Mouse (Mus musculus) testis, adult 2 months (tissue): Measurements from ENCODE around the gene Snx32. TPM values are rescaled to one million over a fixed set of nuclear protein-coding genes. Genes with fewer than 3 reads are reported as not detected.

ENCODE experiments used
- H3K27ac ChIP-seq: fragments of 200-500 bp; 2 replicates; pipeline ENCODE4 v1.5.1; 2012; ENCODE audit warnings: low read depth, low read length; ENCODE audit not compliant: control insufficient read depth, insufficient read depth
- H3K27me3 ChIP-seq: fragments of 200-500 bp; 2 replicates; pipeline ENCODE4 v1.6.1; 2012; ENCODE audit warnings: mild to moderate bottlenecking, low read length, moderate library complexity; ENCODE audit not compliant: control insufficient read depth, insufficient read depth
- H3K36me3 ChIP-seq: fragments of 200-500 bp; 2 replicates; pipeline ENCODE4 v1.6.1; 2012; ENCODE audit warnings: mild to moderate bottlenecking, low read length; ENCODE audit not compliant: control insufficient read depth, insufficient read depth
- H3K4me1 ChIP-seq: fragments of 200-500 bp; 2 replicates; pipeline ENCODE4 v1.6.1; 2012; ENCODE audit warnings: low read length; ENCODE audit not compliant: control insufficient read depth, insufficient read depth
- H3K4me3 ChIP-seq: fragments of 200-500 bp; 2 replicates; pipeline ENCODE4 v1.5.1; 2012; ENCODE audit warnings: low read depth, mild to moderate bottlenecking, low read length, moderate library complexity, mixed read lengths; ENCODE audit not compliant: control insufficient read depth
- CTCF ChIP-seq: fragments of 200-500 bp; IDR thresholded peaks from 2 replicates; pipeline ENCODE4 v1.5.1; 2012; ENCODE audit warnings: low read depth, mild to moderate bottlenecking, inconsistent platforms, low read length, moderate library complexity; ENCODE audit not compliant: control insufficient read depth, insufficient read depth, insufficient replicate concordance
- POLR2A ChIP-seq: fragments of 200-500 bp; IDR thresholded peaks from 2 replicates; pipeline ENCODE4 v1.6.1; 2012; ENCODE audit warnings: low read depth, mild to moderate bottlenecking, inconsistent platforms, low read length, moderate library complexity; ENCODE audit not compliant: control insufficient read depth
- polyA plus RNA-seq: library from polyadenylated mRNA; depleted of rRNA; stranded (reverse); fragments of >200 nt; gene quantifications from 2 replicates; pipeline ENCODE4 v1.2.3, GENCODE M21; 2012

Snx32 gene
- polyA plus RNA-seq, 1 experiment: 12.7 TPM

DNA sequence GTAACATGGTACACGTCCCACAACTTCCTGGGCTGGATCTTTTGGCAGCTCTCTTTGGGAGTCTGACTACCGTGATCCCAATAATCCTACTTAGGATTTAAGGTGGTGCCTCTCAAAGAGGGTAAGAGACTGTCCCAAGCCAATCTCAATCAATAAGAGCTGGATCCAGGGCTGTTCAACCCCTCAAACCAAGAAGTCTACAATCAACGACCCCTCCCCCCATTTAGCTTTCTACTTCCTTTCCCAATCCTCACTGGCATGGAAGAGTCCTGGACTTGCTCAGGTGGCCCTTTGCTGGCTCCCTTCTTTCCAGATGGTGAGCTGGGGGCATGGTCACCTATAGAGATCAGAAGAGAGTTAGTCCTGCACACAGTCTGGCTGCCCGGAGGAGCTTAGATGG, 23.6 kb downstream of the Snx32 start:
- Histone ChIP-seq H3K36me3 (no peaks in the 10 kb centered on the region; the same call in 1 of the 2 replicates), H3K27me3 (no peaks in the 10 kb centered on the region), H3K27ac (no peak overlapping the region), H3K4me3 (no peak overlapping the region), H3K4me1 (peaks cover 7% of the 10 kb centered on the region)
- TF ChIP-seq POLR2A (no peak), CTCF (no peak)

DNA sequence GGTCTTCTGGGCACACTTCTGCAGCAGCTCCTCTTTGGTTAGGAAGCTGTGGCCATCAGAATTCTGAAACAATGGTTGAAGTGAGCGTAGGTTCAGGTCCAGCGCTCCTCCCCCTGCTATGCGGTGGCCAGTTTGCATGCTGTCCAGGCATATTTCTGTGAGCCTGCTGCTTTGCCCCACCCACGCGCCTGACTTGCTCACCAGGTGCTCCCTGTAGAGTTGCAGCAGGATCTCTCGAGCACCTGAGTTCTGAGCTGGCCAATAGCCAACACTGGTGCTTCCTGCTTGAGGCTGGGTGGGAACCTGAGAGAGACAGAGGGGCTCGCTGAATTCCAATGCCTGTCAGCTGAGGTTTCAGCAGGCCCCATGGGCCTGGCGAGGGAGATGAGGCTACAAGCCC, 24.1 kb downstream of the Snx32 start:
- Histone ChIP-seq H3K36me3 (no peaks in the 10 kb centered on the region; the same call in 1 of the 2 replicates), H3K27ac (no peak overlapping the region), H3K27me3 (no peaks in the 10 kb centered on the region), H3K4me1 (peaks cover 7% of the 10 kb centered on the region), H3K4me3 (no peak overlapping the region)
- TF ChIP-seq POLR2A (no peak), CTCF (no peak)

DNA sequence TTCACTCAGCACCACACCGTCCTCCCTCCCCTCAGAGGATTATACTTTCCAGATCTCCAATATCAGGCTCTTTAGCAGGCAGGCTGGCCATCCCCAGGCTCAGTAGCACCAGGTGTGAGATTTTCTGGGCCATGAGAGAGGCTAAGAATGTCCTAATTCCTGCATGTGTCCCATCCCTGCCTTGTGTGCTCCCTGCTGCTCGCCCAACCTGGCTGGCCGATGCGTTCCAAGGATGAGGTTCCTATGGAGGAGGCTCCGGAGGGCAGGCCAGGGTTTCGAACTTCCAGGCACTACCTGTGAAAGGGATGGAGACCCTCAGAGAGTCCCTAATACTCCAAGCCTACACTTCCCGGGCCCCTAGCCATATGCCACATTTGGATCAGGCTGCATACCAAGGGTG, 24.5 kb downstream of the Snx32 start:
- no peak overlapping the region for H3K27ac ChIP-seq
- TF ChIP-seq CTCF (no peak), POLR2A (no peak)
- no peak overlapping the region for H3K4me3 ChIP-seq
- H3K36me3 ChIP-seq: no peaks in the 10 kb centered on the region; the same call in 1 of the 2 replicates
- H3K4me1 ChIP-seq: peaks cover 7% of the 10 kb centered on the region
- H3K27me3 ChIP-seq: no peaks in the 10 kb centered on the region

DNA sequence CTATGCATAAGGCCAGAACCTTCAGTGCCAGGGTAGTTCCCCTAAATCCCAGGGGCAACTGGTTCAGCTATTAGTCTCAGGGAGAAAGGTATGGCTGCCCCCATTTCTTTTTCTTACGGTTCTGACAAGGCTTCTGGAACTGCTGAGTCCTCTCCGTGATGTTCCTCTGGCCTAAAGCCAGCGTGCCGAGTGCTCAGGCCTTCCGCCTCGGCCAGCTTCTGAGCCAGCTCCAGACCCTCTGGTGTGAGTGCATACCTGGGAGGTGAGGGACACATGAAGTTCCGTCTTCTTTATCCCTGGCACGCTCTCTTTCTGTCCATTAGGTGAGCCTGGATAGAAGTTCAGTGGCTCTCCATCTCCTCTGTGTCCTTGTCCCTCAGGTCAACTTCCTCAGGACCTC, 25.0 kb downstream of the Snx32 start:
- H3K4me1 ChIP-seq: peaks cover 7% of the 10 kb centered on the region
- no peaks in the 10 kb centered on the region for H3K27me3 ChIP-seq
- TF ChIP-seq POLR2A (no peak), CTCF (no peak)
- H3K4me3 ChIP-seq: no peak overlapping the region
- H3K27ac ChIP-seq: no peak overlapping the region
- no peaks in the 10 kb centered on the region; the same call in 1 of the 2 replicates for H3K36me3 ChIP-seq

DNA sequence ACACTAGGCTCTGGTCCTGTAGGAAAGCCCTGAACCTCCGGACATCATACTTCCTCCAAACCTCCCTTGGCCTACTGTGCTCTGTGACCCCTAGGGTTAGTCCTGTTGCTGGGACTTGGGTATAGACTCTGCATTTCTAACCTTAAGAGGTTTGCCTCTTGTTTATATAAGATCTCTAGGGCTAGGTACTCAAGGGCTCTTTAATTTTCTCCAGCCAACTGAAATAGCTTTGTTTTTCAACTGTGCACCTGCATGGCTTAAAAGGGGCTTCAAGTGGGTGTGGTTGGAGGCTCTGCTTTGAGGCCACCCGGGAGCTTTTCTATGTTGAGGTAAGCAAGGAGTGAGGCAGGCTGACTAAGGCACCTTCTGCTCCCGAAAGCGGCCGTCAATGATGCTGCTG, 25.8 kb downstream of the Snx32 start:
- no peak for TF ChIP-seq CTCF
- no peak for TF ChIP-seq POLR2A
- Histone ChIP-seq H3K4me1 (peaks cover 6% of the 10 kb centered on the region), H3K27ac (no peak overlapping the region), H3K4me3 (no peak overlapping the region), H3K27me3 (no peaks in the 10 kb centered on the region), H3K36me3 (no peaks in the 10 kb centered on the region; the same call in 1 of the 2 replicates)

DNA sequence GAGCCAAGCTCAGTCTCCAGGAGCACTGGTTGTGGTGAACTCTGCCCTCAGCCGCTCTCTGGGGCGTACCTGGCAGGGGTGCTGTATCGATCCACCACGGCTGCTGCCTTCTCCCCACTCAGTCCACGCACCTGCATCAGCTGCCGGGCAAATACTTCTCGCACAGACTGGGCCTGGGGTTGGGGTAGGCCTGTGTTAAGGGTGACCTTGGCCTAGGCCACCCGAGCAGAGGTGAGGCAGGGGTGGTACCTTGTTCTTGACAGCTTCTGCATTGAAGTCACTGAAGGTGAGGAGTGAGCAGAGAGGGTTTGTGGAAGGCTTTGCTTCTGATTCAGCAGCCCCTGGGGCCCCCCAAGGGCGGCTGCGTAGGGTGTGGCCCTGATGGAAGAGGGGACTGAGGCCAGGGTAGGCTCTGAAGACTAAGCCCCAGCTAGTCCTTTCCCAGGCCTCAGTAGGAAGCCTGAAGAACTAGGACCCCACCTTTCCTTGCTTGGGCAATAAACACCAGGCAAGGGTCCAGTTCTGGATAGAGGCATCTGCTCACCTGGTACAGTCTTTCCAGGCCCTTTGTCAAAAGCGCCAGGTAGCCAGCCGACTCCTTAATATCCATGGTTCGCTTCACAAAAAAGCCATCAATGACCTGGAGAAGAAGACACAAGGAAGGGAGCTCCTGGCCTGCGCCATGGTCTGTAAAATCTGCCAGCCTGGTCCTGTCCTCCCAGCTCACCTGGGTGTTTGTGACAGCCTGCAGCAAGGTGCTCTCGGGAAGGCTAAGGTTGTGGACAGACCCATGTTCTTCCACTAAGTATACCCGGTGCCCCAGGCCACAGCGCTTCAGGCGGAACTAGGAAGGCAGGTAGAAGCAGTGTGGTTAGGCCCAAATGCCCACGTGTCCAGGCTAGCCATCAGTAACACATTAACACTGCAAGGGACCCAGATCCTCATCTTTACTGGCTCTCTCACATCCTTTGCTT, 26.7 kb downstream of the Snx32 start:
- TF ChIP-seq POLR2A (no peak), CTCF (no peak)
- no peak overlapping the region for H3K4me3 ChIP-seq

DNA sequence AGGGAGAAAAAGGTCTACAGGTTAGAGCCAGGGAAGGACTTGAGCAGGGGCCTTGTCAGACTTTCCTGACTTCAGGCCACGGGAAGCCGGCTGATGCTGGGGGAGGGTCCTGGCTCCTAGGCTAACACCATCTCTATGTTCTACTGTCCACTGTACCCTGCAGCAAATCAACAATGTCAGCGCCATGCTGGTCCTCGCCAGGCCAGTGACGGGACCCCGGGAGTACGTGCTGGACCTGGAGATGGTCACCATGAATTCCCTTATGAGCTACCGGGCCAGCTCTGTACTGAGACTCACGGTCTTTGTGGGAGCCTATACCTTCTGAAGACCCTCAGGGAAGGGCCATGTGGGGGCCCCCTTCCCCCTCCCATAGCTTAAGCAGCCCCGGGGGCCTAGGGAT, 28.9 kb downstream of the Snx32 start:
- H3K36me3 ChIP-seq: no peaks in the 10 kb centered on the region; the same call in 1 of the 2 replicates
- no peak overlapping the region for H3K4me3 ChIP-seq
- no peak for TF ChIP-seq CTCF
- TF ChIP-seq POLR2A: no peak
- no peaks in the 10 kb centered on the region for H3K27me3 ChIP-seq
- no peak overlapping the region for H3K27ac ChIP-seq
- H3K4me1 ChIP-seq: no peaks in the 10 kb centered on the region

More for the DNA sequence above, 26.7 kb downstream of the Snx32 start:
- H3K27ac ChIP-seq: no peak overlapping the region
- H3K27me3 ChIP-seq: no peaks in the 10 kb centered on the region
- peaks cover 4% of the 10 kb centered on the region; the same call in 1 of the 2 replicates for H3K4me1 ChIP-seq
- H3K36me3 ChIP-seq: no peaks in the 10 kb centered on the region; the same call in 1 of the 2 replicates
